Mouse (Mus musculus) stomach, postnatal 0 days (tissue): ENCODE results near the gene Ttll3. TPM values are rescaled to one million over a fixed set of nuclear protein-coding genes. Genes with fewer than 3 reads are reported as not detected.

ENCODE experiments used
- ATAC-seq: fragments of 200-750 bp; cut with Nextera tagmentation; 2 replicates; pipeline ENCODE4 v1.8.0; 2017; ENCODE audit not compliant: low FRiP score, low TSS enrichment
- DNase-seq: peaks from one replicate; pipeline ENCODE4 v3.0.0-alpha.2; 2016; ENCODE audit warnings: low spot score
- H3K27ac ChIP-seq: fragments of 300-500 bp; sonication (generic); replicated peaks from 2 replicates; pipeline ENCODE4 v1.5.1; 2014; ENCODE audit warnings: mild to moderate bottlenecking, control low read depth
- H3K27me3 ChIP-seq: fragments of 300-500 bp; sonication (generic); 2 replicates; pipeline ENCODE4 v1.6.1; 2014; ENCODE audit warnings: low read length; ENCODE audit not compliant: control insufficient read depth, insufficient read depth
- H3K36me3 ChIP-seq: fragments of 300-500 bp; sonication (generic); 2 replicates; pipeline ENCODE4 v1.6.1; 2014; ENCODE audit warnings: low read length, mixed read lengths; ENCODE audit not compliant: control insufficient read depth, insufficient read depth
- H3K4me1 ChIP-seq: fragments of 300-500 bp; sonication (generic); replicated peaks from 2 replicates; pipeline ENCODE4 v1.6.1; 2014; ENCODE audit warnings: antibody characterized with exemption; ENCODE audit not compliant: control insufficient read depth, insufficient read depth
- H3K4me2 ChIP-seq: fragments of 300-500 bp; sonication (generic); replicated peaks from 2 replicates; pipeline ENCODE4 v1.6.1; 2014; ENCODE audit warnings: low read depth, mild to moderate bottlenecking, control low read depth, moderate library complexity
- H3K4me3 ChIP-seq: fragments of 300-500 bp; sonication (generic); 2 replicates; pipeline ENCODE4 v1.5.1; 2014; ENCODE audit warnings: low read depth, low read length, control low read depth
- H3K9ac ChIP-seq: fragments of 300-500 bp; sonication (generic); 2 replicates; pipeline ENCODE4 v1.6.1; 2014; ENCODE audit warnings: mild to moderate bottlenecking, low read length, control low read depth, mixed read lengths
- H3K9me3 ChIP-seq: fragments of 300-500 bp; sonication (generic); 2 replicates; pipeline ENCODE4 v1.6.1; 2016; ENCODE audit warnings: low read length; ENCODE audit not compliant: control insufficient read depth
- CTCF ChIP-seq: IDR thresholded peaks from 2 replicates; pipeline ENCODE4 v1.5.1; 2016; ENCODE audit warnings: antibody characterized with exemption, low read depth, mild to moderate bottlenecking, moderate library complexity
- EP300 ChIP-seq: optimal IDR thresholded peaks from 2 replicates; pipeline ENCODE3; 2016; ENCODE audit warnings: antibody characterized with exemption
- WGBS: fragments of 180-500 bp; shearing (Covaris S2); extraction: QIAGEN DNeasy Blood & Tissue Kit; methylation state at CpG from one replicate; pipeline ENCODE4 v1.1.7; 2014; 5-methylcytosine and 5-hydroxymethylcytosine counted together
- polyA plus RNA-seq: library from polyadenylated mRNA; unstranded; fragments of >200 nt; fragmentation: Nextera tagmentation; extraction: Ambion mirVana; gene quantifications from 2 replicates; pipeline ENCODE4 v1.2.1, GENCODE M21; 2015

The Ttll3 gene
- polyA plus RNA-seq, 1 experiment from 2014 or later: 1.2 TPM

DNA sequence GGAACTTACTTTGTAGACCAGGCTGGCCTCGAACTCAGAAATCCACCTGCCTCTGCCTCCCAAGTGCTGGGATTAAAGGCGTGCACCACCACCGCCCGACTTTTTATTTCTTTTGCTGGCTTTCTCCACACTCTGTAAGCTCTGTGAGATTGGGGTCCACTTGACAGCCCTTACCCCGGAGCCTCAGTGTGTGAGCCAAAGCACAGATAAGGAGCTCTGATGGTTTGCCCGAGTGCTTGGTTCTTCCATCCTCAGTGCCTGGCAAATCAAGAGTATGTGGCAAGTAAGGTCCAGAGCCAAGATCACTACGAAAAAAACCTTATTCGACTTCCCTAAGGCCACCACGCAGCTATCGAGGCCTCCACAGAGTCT lies 2.9 kb downstream of the Ttll3 start:
- 25% methylated on average over 10 of the region's 10 CpGs for WGBS
- H3K9ac ChIP-seq: peak overlapping the region; percentile 61
- no peak overlapping the region for H3K27ac ChIP-seq
- TF ChIP-seq CTCF (no peak), EP300 (no peak)
- no peaks in the 10 kb centered on the region for H3K27me3 ChIP-seq
- no peak for DNase-seq
- no peak for ATAC-seq
- peak overlapping the region; percentile 86 for H3K4me2 ChIP-seq
- H3K36me3 ChIP-seq: peaks cover 25% of the 10 kb centered on the region
- peaks cover 3% of the 10 kb centered on the region; the same call in 1 of the 2 replicates for H3K4me1 ChIP-seq
- H3K4me3 ChIP-seq: peak overlapping the region; percentile 46
- no peaks in the 10 kb centered on the region for H3K9me3 ChIP-seq

DNA sequence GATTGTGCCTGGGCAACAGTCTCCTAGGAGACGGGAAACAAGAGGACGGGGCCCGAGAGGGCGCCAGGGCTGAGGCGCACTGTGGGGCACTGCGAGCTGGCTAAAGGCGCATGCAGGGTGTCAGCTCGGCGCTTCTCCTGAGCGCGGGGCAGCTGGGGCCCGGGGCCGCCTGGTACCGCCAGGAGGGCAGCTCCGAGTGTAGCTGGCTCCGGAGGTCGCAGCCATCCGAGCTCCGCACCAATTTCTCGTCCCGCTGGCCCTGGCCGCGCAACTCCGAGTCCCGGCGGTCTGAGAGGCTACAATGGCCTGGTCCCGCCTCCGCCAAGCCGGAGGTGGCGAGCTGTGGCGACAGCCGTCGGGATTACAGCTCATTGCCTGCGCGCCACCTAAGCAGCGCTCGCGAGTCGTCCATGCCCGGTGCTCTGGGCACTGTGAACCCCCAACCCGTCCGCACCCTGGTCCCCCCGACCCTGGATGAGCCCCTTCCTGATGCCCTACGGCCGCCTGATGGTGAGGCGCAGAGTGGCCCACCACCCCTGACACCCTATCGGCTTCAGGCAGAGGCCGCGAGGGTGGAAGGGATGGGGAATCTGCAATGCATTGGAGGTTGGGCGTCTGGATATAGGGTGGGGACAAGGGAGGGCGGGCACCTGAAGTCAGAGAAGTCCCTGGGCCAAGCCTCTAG lies 3.5 kb downstream of the Ttll3 start:
- TF ChIP-seq CTCF: no peak
- no peak for TF ChIP-seq EP300
- peak; percentile 74 for ATAC-seq
- peak; percentile 60 for DNase-seq

DNA sequence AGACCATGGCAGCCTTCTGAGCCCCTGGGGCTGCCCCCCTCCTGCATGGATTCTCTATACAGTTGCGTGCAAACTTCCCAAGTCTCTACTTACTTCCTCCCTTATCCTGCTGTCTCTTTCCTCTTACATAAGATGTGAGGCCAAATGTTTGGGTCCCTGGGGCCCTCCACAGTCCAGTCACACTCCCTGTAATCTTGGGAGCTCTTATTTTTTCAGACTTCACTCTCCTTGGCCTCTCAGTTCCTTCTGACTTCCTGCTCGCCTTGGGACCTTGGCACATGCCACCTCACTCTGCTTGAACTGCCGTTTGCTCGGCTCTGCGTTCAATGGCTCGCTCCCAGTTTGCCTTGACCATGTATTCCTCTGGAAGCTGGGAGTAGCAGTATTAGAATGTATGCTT lies 4.9 kb downstream of the Ttll3 start:
- DNase-seq: no peak
- TF ChIP-seq EP300: no peak
- Histone ChIP-seq H3K27me3 (no peaks in the 10 kb centered on the region), H3K4me3 (no peak overlapping the region), H3K9me3 (no peaks in the 10 kb centered on the region), H3K36me3 (peaks cover 11% of the 10 kb centered on the region; the same call in 1 of the 2 replicates), H3K9ac (no peak overlapping the region), H3K4me1 (peaks cover 3% of the 10 kb centered on the region; the same call in 1 of the 2 replicates), H3K27ac (no peak overlapping the region), H3K4me2 (no peak overlapping the region)
- ATAC-seq: no peak
- 90% methylated on average over 6 of the region's 6 CpGs for WGBS

More for the DNA sequence above, 3.5 kb downstream of the Ttll3 start:
- peaks cover 3% of the 10 kb centered on the region; the same call in 1 of the 2 replicates for H3K4me1 ChIP-seq
- peak overlapping the region; percentile 61 for H3K9ac ChIP-seq
- peak overlapping the region; percentile 86 for H3K4me2 ChIP-seq
- no peaks in the 10 kb centered on the region for H3K9me3 ChIP-seq
- peak overlapping the region; percentile 46 for H3K4me3 ChIP-seq
- no peak overlapping the region for H3K27ac ChIP-seq
- WGBS: 4% methylated on average over 51 of the region's 51 CpGs
- no peaks in the 10 kb centered on the region for H3K27me3 ChIP-seq
- H3K36me3 ChIP-seq: peaks cover 23% of the 10 kb centered on the region

DNA sequence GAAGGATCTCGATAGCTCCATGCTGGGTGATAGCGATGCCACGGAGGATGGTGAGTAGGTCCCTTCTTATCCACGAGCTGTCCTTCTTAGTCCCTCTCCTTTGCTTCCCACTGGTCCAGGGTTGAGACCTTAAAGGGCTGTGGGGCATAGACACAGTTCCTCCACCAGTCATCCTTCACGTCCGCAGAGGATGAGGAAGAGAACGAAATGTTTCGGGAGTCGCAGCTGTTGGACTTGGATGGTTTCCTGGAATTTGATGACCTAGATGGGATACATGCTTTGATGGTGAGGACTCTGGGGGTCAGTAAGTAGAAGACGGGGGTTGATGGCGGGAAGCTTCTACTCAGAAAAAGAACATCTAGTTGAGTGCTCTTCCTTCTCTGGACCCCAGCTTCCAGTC lies 5.8 kb downstream of the Ttll3 start:
- Histone ChIP-seq H3K4me2 (no peak overlapping the region), H3K9ac (no peak overlapping the region), H3K36me3 (0 out of 2 replicates have a peak, but pooled peaks cover 2% of the 10 kb centered on the region), H3K4me3 (no peak overlapping the region), H3K27ac (no peak overlapping the region), H3K27me3 (no peaks in the 10 kb centered on the region), H3K4me1 (peaks cover 3% of the 10 kb centered on the region; the same call in 1 of the 2 replicates), H3K9me3 (no peaks in the 10 kb centered on the region)
- TF ChIP-seq CTCF (no peak), EP300 (no peak)
- 89% methylated on average over 11 of the region's 11 CpGs for WGBS
- DNase-seq (no peak), ATAC-seq (no peak)

DNA sequence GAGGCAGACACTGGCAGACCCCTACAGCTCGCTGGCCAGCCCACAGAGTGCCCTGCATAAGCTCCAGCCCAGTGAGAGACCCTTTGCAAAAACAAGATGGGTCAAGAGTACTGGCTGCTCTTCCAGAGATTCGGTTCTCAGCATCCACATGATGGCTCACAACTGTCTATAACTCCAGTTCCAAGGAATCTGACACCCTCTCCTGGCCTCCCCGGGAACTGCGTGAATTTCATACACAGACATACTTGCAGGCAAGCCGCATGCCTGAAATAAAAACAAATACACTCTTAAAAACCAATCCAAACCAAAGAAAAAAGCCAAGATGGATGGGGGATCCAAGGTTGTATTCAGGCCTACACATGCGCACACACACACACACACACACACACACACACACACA lies 6.4 kb downstream of the Ttll3 start:
- Histone ChIP-seq H3K4me3 (no peak overlapping the region), H3K27ac (no peak overlapping the region), H3K4me1 (peaks cover 3% of the 10 kb centered on the region; the same call in 1 of the 2 replicates), H3K4me2 (no peak overlapping the region), H3K9me3 (no peaks in the 10 kb centered on the region), H3K27me3 (no peaks in the 10 kb centered on the region), H3K36me3 (0 out of 2 replicates have a peak, but pooled peaks cover 2% of the 10 kb centered on the region), H3K9ac (no peak overlapping the region)
- TF ChIP-seq EP300 (no peak), CTCF (0 out of 2 replicates have a peak, but pooled peaks have one; percentile 9)
- ATAC-seq (no peak), DNase-seq (no peak)
- WGBS: 96% methylated on average over 6 of the region's 6 CpGs
